Mouse (Mus musculus): ENCODE measurements at regions not wholly inside any gene's neighbourhood (a gene's known extent, or its start where the extent isn't known, plus 50 kb on each side); places are given as distances from the start of the nearest gene placed in this dataset.

DNA sequence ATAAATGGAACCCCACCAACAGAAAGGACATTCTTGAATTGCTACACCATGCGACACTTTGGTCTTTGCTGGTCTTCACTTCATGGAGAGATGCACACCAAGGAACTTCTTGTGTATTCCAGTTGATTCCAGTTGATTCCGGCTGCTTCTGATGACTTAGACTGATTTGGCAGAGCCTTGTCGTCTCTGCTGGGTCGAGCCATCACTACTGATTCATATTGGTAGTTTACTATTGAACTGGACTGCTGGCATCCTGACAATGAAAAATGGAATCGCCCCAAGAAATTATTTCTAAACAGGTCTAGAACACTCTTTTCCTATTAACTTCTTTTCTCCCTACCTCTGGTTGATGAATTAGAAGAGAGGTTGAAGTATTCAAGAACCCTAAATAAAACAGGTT, 277.7 kb downstream of the Tbc1d1 start:
- 93% methylated on average over 5 of the region's 5 CpGs for WGBS
- no peak for TF ChIP-seq CTCF (IDR thresholded peaks at IDR 0.05; ENCODE audit: low read depth)
- ATAC-seq = no peak
- Histone ChIP-seq H3K4me3 (ENCODE audit: low read depth, low read length) (no peak overlapping the region), H3K4me1 (replicated peaks; ENCODE audit: control insufficient read depth, insufficient read depth, low read length) (no peaks in the 10 kb centered on the region; the same call in 1 of the 2 replicates), H3K27me3 (replicated peaks; ENCODE audit: control insufficient read depth, insufficient read depth, low read length) (no peaks in the 10 kb centered on the region), H3K36me3 (ENCODE audit: control insufficient read depth, insufficient read depth) (no peaks in the 10 kb centered on the region), H3K9ac (ENCODE audit: low read depth, low read length) (no peak overlapping the region), H3K9me3 (ENCODE audit: control insufficient read depth) (no peaks in the 10 kb centered on the region), H3K4me2 (replicated peaks; ENCODE audit: low read depth) (no peak overlapping the region), H3K27ac (ENCODE audit: low read depth, low read length) (no peak overlapping the region)

DNA sequence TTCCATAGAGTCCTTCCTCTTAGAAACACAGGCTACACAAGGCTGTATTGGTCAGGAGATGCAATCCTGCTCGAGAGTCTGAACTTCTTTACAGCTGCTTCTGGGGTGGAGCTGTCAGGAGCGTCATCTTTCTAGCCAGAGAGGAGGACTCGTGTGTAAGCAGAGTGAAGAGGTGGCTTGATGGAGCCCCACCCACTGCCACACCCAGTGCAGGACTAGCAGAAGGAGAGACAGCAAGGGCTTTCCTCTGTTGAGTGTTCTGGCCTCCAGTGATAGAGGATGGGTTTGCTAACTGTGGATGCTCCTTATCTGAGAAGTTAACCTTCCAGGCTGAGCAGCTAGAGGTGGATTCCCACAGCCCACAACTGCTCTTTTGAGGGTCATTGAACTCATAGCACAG, 279.4 kb downstream of the Tbc1d1 start:
- H3K4me3 ChIP-seq (ENCODE audit: low read depth, low read length) = no peak overlapping the region
- H3K4me1 ChIP-seq (replicated peaks; ENCODE audit: control insufficient read depth, insufficient read depth, low read length) = no peaks in the 10 kb centered on the region; the same call in 1 of the 2 replicates
- H3K4me2 ChIP-seq (replicated peaks; ENCODE audit: low read depth) = no peak overlapping the region
- H3K36me3 ChIP-seq (ENCODE audit: control insufficient read depth, insufficient read depth) = no peaks in the 10 kb centered on the region
- WGBS = 33% methylated on average over 3 of the region's 3 CpGs
- no peak overlapping the region for H3K9ac ChIP-seq (ENCODE audit: low read depth, low read length)
- no peaks in the 10 kb centered on the region for H3K27me3 ChIP-seq (replicated peaks; ENCODE audit: control insufficient read depth, insufficient read depth, low read length)
- H3K9me3 ChIP-seq (ENCODE audit: control insufficient read depth) = no peaks in the 10 kb centered on the region
- TF ChIP-seq CTCF (IDR thresholded peaks at IDR 0.05; ENCODE audit: low read depth) = no peak
- ATAC-seq = peak; percentile 10; the same call in 1 of the 2 replicates
- H3K27ac ChIP-seq (ENCODE audit: low read depth, low read length) = no peak overlapping the region

- Histone ChIP-seq H3K36me3 (ENCODE audit: control insufficient read depth, insufficient read depth) (no peaks in the 10 kb centered on the region), H3K4me3 (ENCODE audit: low read depth, low read length) (no peak overlapping the region), H3K27ac (ENCODE audit: low read depth, low read length) (no peak overlapping the region), H3K9me3 (ENCODE audit: control insufficient read depth) (no peaks in the 10 kb centered on the region), H3K27me3 (replicated peaks; ENCODE audit: control insufficient read depth, insufficient read depth, low read length) (no peaks in the 10 kb centered on the region), H3K4me1 (replicated peaks; ENCODE audit: control insufficient read depth, insufficient read depth, low read length) (no peaks in the 10 kb centered on the region; the same call in 1 of the 2 replicates), H3K4me2 (replicated peaks; ENCODE audit: low read depth) (no peak overlapping the region), H3K9ac (ENCODE audit: low read depth, low read length) (no peak overlapping the region)
- ATAC-seq = no peak
- TF ChIP-seq CTCF (IDR thresholded peaks at IDR 0.05; ENCODE audit: low read depth) = no peak
- 73% methylated on average over 2 of the region's 2 CpGs for WGBS
Observed at GRCm38 (mm10) chr5:64435958-64436357, 279.9 kb downstream of the Tbc1d1 start.

- Histone ChIP-seq H3K36me3 (ENCODE audit: control insufficient read depth, insufficient read depth) (no peaks in the 10 kb centered on the region), H3K4me2 (replicated peaks; ENCODE audit: low read depth) (no peak overlapping the region), H3K27ac (ENCODE audit: low read depth, low read length) (no peak overlapping the region), H3K4me3 (ENCODE audit: low read depth, low read length) (no peak overlapping the region), H3K27me3 (replicated peaks; ENCODE audit: control insufficient read depth, insufficient read depth, low read length) (no peaks in the 10 kb centered on the region), H3K9me3 (ENCODE audit: control insufficient read depth) (no peaks in the 10 kb centered on the region), H3K4me1 (replicated peaks; ENCODE audit: control insufficient read depth, insufficient read depth, low read length) (no peaks in the 10 kb centered on the region), H3K9ac (ENCODE audit: low read depth, low read length) (no peak overlapping the region)
- 80% methylated on average over 5 of the region's 5 CpGs for WGBS
- ATAC-seq = no peak
- TF ChIP-seq CTCF (IDR thresholded peaks at IDR 0.05; ENCODE audit: low read depth) = no peak
Observed at GRCm38 (mm10) chr5:64437720-64438119, 281.6 kb downstream of the Tbc1d1 start.

DNA sequence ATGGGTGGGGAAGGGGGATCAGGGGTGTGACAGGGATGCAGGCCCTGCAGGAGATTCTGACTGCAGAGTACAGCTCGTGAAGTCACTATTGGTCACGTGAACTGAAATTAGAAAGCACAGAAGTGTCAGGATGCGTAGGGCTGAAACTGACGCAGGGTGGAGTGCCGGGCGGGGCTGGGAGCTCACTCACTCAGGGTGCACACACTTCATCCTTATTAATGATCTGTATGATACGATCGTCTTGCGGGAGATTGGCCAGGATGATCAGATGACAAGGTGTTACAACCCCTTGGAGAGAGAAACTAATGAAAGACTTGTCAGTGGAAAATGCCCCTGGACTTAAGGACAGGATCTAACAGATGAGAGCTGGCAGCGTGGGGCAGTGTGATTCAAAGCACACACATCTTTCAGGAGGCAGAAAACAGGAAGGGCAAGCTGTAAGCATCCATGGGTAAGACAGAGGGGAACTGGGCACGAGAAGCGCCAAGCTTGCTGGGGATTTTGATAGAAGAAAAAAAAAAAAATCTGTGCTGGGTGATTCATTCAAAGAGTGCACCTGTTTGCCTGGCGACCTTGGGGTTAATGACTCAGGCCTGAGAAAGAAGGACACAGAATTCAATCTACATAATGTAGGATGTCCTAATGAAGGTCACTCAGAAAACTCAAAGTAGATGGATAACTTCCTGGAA, 282.5 kb downstream of the Tbc1d1 start:
- Histone ChIP-seq H3K36me3 (ENCODE audit: control insufficient read depth, insufficient read depth) (no peaks in the 10 kb centered on the region), H3K9ac (ENCODE audit: low read depth, low read length) (no peak overlapping the region), H3K4me2 (replicated peaks; ENCODE audit: low read depth) (no peak overlapping the region), H3K4me1 (replicated peaks; ENCODE audit: control insufficient read depth, insufficient read depth, low read length) (no peaks in the 10 kb centered on the region), H3K9me3 (ENCODE audit: control insufficient read depth) (no peaks in the 10 kb centered on the region), H3K27me3 (replicated peaks; ENCODE audit: control insufficient read depth, insufficient read depth, low read length) (no peaks in the 10 kb centered on the region), H3K4me3 (ENCODE audit: low read depth, low read length) (no peak overlapping the region), H3K27ac (ENCODE audit: low read depth, low read length) (no peak overlapping the region)
- WGBS = 62% methylated on average over 13 of the region's 13 CpGs
- TF ChIP-seq CTCF (IDR thresholded peaks at IDR 0.05; ENCODE audit: low read depth) = no peak
- no peak for ATAC-seq

DNA sequence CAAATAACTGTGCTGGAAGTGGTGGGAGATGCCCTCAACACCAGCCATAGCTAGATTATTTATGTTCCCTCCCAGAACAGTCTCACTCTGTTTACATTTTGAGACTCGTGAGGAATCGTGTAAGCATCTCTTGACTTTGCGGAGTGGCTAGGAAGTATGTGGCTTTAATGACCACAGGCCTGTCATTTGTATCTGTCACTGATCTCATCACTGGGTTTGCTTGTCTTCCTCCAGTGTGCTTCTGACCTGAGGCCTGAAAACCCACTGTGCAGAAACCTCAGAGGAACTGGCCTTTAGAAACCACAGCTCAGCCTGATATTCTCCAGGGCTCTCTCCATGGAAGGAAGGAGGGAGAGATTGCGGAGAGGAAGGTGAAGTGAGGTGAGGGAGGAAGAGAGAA, 291.7 kb downstream of the Tbc1d1 start:
- ATAC-seq = no peak
- TF ChIP-seq CTCF (IDR thresholded peaks at IDR 0.05; ENCODE audit: low read depth) = no peak
- WGBS = 60% methylated on average over 4 of the region's 4 CpGs
- Histone ChIP-seq H3K4me2 (replicated peaks; ENCODE audit: low read depth) (no peak overlapping the region), H3K4me1 (replicated peaks; ENCODE audit: control insufficient read depth, insufficient read depth, low read length) (no peaks in the 10 kb centered on the region), H3K27ac (ENCODE audit: low read depth, low read length) (no peak overlapping the region), H3K9ac (ENCODE audit: low read depth, low read length) (no peak overlapping the region), H3K36me3 (ENCODE audit: control insufficient read depth, insufficient read depth) (no peaks in the 10 kb centered on the region), H3K4me3 (ENCODE audit: low read depth, low read length) (no peak overlapping the region), H3K27me3 (replicated peaks; ENCODE audit: control insufficient read depth, insufficient read depth, low read length) (no peaks in the 10 kb centered on the region), H3K9me3 (ENCODE audit: control insufficient read depth) (no peaks in the 10 kb centered on the region)

Data from intestine, postnatal 0 days (tissue).